Mouse (Mus musculus) midbrain, embryonic 13.5 days (tissue): ENCODE data around the gene Cbx1. TPM values are rescaled to one million over a fixed set of nuclear protein-coding genes. Genes with fewer than 3 reads are reported as not detected.

ENCODE experiments used
- ATAC-seq: fragments of 200-750 bp; cut with Nextera tagmentation; 2 replicates; pipeline ENCODE4 v1.8.0; 2017; ENCODE audit warnings: mild to moderate bottlenecking, moderate TSS enrichment, moderate library complexity
- H3K27ac ChIP-seq: fragments of 300-500 bp; sonication (generic); 2 replicates; pipeline ENCODE4 v1.5.1; 2015; ENCODE audit warnings: inconsistent platforms, mild to moderate bottlenecking, moderate library complexity
- H3K27me3 ChIP-seq: fragments of 300-500 bp; sonication (generic); 2 replicates; pipeline ENCODE4 v1.6.1; 2015; ENCODE audit warnings: mild to moderate bottlenecking, inconsistent platforms
- H3K36me3 ChIP-seq: fragments of 300-500 bp; sonication (generic); 2 replicates; pipeline ENCODE4 v1.6.1; 2015; ENCODE audit warnings: mild to moderate bottlenecking, inconsistent platforms
- H3K4me1 ChIP-seq: fragments of 300-500 bp; sonication (generic); replicated peaks from 2 replicates; pipeline ENCODE4 v1.6.1; 2015; ENCODE audit warnings: inconsistent platforms
- H3K4me2 ChIP-seq: fragments of 300-500 bp; sonication (generic); replicated peaks from 2 replicates; pipeline ENCODE4 v1.6.1; 2015; ENCODE audit warnings: moderate library complexity, mild to moderate bottlenecking, inconsistent platforms
- H3K4me3 ChIP-seq: fragments of 300-500 bp; sonication (generic); replicated peaks from 2 replicates; pipeline ENCODE4 v1.5.1; 2015; ENCODE audit warnings: mild to moderate bottlenecking, inconsistent platforms
- H3K9ac ChIP-seq: fragments of 300-500 bp; sonication (generic); replicated peaks from 2 replicates; pipeline ENCODE4 v1.6.1; 2015; ENCODE audit warnings: mild to moderate bottlenecking, inconsistent platforms
- H3K9me3 ChIP-seq: fragments of 300-500 bp; sonication (generic); 2 replicates; pipeline ENCODE4 v1.6.1; 2016; ENCODE audit warnings: mild to moderate bottlenecking, inconsistent platforms
- WGBS: fragments of 180-500 bp; shearing (Covaris S2); methylation state at CpG from one replicate; pipeline ENCODE4 v1.1.7; 2015; 5-methylcytosine and 5-hydroxymethylcytosine counted together
- polyA plus RNA-seq: library from polyadenylated mRNA; unstranded; fragments of >200 nt; fragmentation: Nextera tagmentation; extraction: Ambion mirVana; gene quantifications from 2 replicates; pipeline ENCODE4 v1.2.1, GENCODE M21; 2015

Gene Cbx1
- polyA plus RNA-seq, 1 experiment from 2014 or later = 130 TPM

DNA sequence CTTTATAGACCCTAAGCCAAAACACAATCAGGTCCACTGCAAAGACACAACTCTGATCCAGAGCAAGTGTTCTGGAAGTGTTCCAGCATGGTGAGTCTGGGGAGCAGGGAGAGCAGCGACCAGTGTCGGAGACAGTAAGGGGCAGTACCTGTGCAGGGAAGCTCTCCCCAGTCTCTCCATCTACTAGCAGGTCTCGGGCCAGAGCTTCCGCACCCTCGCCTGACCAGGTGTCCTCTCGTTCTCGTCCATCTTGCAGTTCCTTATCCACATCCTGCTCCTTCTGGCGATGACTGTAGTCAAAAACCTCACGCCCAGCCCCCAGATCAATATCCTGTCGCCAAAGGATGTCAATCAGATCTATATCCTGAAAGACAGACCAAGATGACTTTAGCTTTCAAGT, 33.0 kb downstream of the Cbx1 start:
- H3K9ac ChIP-seq = no peak overlapping the region
- no peak overlapping the region for H3K4me3 ChIP-seq
- no peak overlapping the region for H3K27ac ChIP-seq
- H3K4me2 ChIP-seq = no peak overlapping the region
- H3K4me1 ChIP-seq = peaks cover 44% of the 10 kb centered on the region
- H3K36me3 ChIP-seq = peaks cover 64% of the 10 kb centered on the region
- H3K9me3 ChIP-seq = no peaks in the 10 kb centered on the region
- H3K27me3 ChIP-seq = no peaks in the 10 kb centered on the region
- no peak for ATAC-seq
- WGBS = 94% methylated on average over 10 of the region's 10 CpGs

DNA sequence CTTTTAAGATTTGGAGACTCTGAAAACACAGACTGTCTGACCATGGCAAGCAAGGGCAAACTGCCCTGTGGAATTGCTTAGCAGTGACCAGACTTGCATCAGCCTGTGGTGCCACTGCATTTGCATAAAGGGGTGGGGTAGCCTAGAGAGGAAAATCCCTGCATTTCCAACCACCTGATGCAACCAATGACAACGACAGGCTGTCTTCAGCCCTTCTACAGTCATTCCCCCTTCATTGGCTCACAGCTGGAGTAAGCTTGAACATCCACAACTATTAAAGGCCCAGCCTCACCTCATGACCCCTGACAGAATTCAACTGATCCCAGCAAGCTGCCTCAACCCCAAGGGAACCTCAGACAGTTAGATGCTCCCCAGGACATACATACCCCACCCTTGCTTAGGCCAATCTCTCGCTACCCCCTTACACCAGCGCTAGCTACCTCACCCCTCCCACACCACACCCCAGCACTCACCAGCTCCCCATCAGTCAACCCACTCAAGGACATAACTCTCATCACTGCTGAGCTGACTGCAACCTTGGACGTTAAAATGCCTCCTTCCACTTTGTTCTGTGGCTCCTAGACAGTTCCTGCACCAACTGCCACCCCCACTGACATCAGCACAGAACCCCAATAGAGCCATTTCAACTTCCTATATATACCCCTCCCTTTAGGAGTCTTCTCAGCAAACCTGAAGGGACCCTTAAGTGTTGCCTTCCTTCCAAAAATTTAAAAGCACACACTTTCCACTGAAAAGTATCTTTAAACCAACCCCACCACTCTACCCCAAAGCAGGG, 33.9 kb downstream of the Cbx1 start:
- peaks cover 60% of the 10 kb centered on the region for H3K36me3 ChIP-seq
- WGBS = 34% methylated on average over 4 of the region's 4 CpGs
- peak overlapping the region; percentile 94 for H3K27ac ChIP-seq
- peaks cover 53% of the 10 kb centered on the region for H3K4me1 ChIP-seq
- no peak for ATAC-seq
- no peaks in the 10 kb centered on the region for H3K9me3 ChIP-seq
- no peaks in the 10 kb centered on the region for H3K27me3 ChIP-seq
- peak overlapping the region; percentile 73 for H3K9ac ChIP-seq
- peak overlapping the region; percentile 97 for H3K4me2 ChIP-seq
- H3K4me3 ChIP-seq = peak overlapping the region; percentile 49

DNA sequence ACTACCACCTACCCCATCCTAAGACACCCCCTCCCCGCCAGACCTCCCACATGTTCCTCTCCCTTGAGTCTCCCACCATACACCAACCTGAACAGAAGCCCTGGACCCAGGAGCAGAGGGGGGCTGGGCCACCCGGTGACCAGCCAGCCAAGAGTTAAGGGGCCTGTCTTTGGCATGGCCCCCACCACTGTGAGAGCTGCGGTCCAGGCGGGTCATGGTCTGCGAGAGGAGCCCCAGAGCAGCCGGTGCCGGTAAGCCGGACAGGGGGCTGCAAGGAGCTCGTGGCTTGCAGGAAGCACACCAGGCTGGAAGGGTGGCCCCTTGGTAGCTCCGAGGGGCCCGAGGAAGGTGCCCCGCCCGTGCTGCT, 34.5 kb downstream of the Cbx1 start:
- peak; percentile 19 for ATAC-seq
- H3K27me3 ChIP-seq = no peaks in the 10 kb centered on the region
- no peaks in the 10 kb centered on the region for H3K9me3 ChIP-seq
- H3K9ac ChIP-seq = peak overlapping the region; percentile 73
- H3K4me2 ChIP-seq = peak overlapping the region; percentile 97
- WGBS = 3% methylated on average over 13 of the region's 13 CpGs
- H3K36me3 ChIP-seq = peaks cover 54% of the 10 kb centered on the region
- H3K27ac ChIP-seq = peak overlapping the region; percentile 94
- H3K4me3 ChIP-seq = peak overlapping the region; percentile 49
- peaks cover 59% of the 10 kb centered on the region for H3K4me1 ChIP-seq

- Histone ChIP-seq H3K27me3 (no peaks in the 10 kb centered on the region), H3K4me1 (peaks cover 65% of the 10 kb centered on the region), H3K4me2 (peak overlapping the region; percentile 97), H3K4me3 (peak overlapping the region; percentile 49), H3K27ac (peak overlapping the region; percentile 94), H3K9me3 (no peaks in the 10 kb centered on the region), H3K9ac (peak overlapping the region; percentile 73), H3K36me3 (peaks cover 48% of the 10 kb centered on the region)
- under 1% methylated on average over 26 of the region's 26 CpGs for WGBS
- peak; percentile 93 for ATAC-seq
Measured at GRCm38 (mm10) chr11:96823880-96824782, 35.2 kb downstream of the Cbx1 start.

- Histone ChIP-seq H3K9me3 (no peaks in the 10 kb centered on the region), H3K4me3 (peak overlapping the region; percentile 49), H3K4me1 (peaks cover 66% of the 10 kb centered on the region), H3K4me2 (peak overlapping the region; percentile 97), H3K36me3 (peaks cover 39% of the 10 kb centered on the region), H3K27ac (peak overlapping the region; percentile 94), H3K27me3 (no peaks in the 10 kb centered on the region), H3K9ac (peak overlapping the region; percentile 63)
- no peak for ATAC-seq
- 37% methylated on average over 7 of the region's 7 CpGs for WGBS
Measured at GRCm38 (mm10) chr11:96824783-96825495, 36.0 kb downstream of the Cbx1 start.

DNA sequence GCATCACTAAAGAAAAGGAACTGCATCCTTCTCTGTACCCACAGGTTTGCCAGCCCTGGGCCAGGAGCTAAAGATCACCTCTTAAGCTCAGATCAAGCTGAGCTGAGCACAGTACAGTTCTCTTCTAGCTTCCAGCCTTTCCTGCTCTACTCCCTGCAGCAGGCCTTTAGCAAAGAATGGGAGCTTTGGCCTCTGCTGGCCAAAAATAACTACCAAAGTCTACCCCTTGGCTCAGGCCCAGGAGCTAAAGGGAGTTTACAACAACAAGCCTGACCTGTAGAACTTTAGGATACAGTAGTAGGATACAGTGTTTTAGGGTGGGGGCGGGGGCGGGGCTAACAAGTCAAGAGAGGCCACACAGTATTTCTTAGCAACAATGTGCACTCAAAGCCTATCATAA, 37.6 kb downstream of the Cbx1 start:
- 89% methylated on average over 2 of the region's 2 CpGs for WGBS

GRCm38 (mm10) chr11:96827062-96827581, 38.2 kb downstream of the Cbx1 start:
- H3K4me3 ChIP-seq = peak overlapping the region; percentile 2
- no peak overlapping the region for H3K27ac ChIP-seq
- H3K4me2 ChIP-seq = peak overlapping the region; percentile 97
- no peaks in the 10 kb centered on the region for H3K27me3 ChIP-seq
- no peak for ATAC-seq
- H3K9me3 ChIP-seq = no peaks in the 10 kb centered on the region
- whole genome bisulfite sequencing = 89% methylated on average over 12 of the region's 12 CpGs
- H3K4me1 ChIP-seq = peaks cover 71% of the 10 kb centered on the region
- H3K9ac ChIP-seq = peak overlapping the region; percentile 43; the same call in 1 of the 2 replicates
- H3K36me3 ChIP-seq = peaks cover 18% of the 10 kb centered on the region

More for the DNA sequence above, 37.6 kb downstream of the Cbx1 start:
- Histone ChIP-seq H3K27ac (0 out of 2 replicates have a peak overlapping the region, but pooled peaks have one; percentile 1), H3K36me3 (peaks cover 24% of the 10 kb centered on the region), H3K4me3 (peak overlapping the region; percentile 2), H3K9me3 (no peaks in the 10 kb centered on the region), H3K4me2 (peak overlapping the region; percentile 97), H3K27me3 (no peaks in the 10 kb centered on the region), H3K4me1 (peaks cover 71% of the 10 kb centered on the region), H3K9ac (peak overlapping the region; percentile 43)
- ATAC-seq = no peak

DNA sequence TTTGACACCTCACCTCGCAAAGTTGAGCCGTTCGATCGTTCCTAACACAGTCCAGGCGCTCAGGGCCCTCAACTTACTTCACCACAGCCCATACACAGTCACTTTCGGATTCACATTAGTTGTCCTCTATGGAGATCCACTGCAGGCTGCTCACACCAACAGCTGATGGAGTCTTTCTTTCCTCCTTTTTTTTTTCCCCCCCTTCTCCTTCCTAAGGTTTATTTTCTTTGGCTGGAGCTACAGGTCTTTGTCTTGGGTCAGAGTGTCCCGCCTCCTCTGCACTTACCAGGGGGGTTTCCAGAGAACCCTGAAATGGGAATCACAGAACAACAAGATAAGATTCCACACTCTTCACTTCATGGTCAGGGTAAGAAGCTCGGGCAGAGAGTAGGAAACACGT, 39.0 kb downstream of the Cbx1 start:
- 83% methylated on average over 9 of the region's 9 CpGs for WGBS
- ATAC-seq = no peak
- Histone ChIP-seq H3K4me2 (peak overlapping the region; percentile 97), H3K4me3 (no peak overlapping the region; the same call in 1 of the 2 replicates), H3K9ac (peak overlapping the region; percentile 28; the same call in 1 of the 2 replicates), H3K27me3 (no peaks in the 10 kb centered on the region), H3K27ac (no peak overlapping the region), H3K36me3 (peaks cover 16% of the 10 kb centered on the region), H3K4me1 (peaks cover 65% of the 10 kb centered on the region), H3K9me3 (no peaks in the 10 kb centered on the region)

GRCm38 (mm10) chr11:96828881-96829280, 40.0 kb downstream of the Cbx1 start:
- peak overlapping the region; percentile 74 for H3K4me3 ChIP-seq
- peak overlapping the region; percentile 83 for H3K4me2 ChIP-seq
- 0 out of 2 replicates have a peak, but pooled peaks cover 2% of the 10 kb centered on the region for H3K27me3 ChIP-seq
- peak overlapping the region; percentile 91 for H3K9ac ChIP-seq
- no peaks in the 10 kb centered on the region for H3K9me3 ChIP-seq
- peak overlapping the region; percentile 93 for H3K27ac ChIP-seq
- peaks cover 16% of the 10 kb centered on the region for H3K36me3 ChIP-seq
- WGBS = 16% methylated on average over 10 of the region's 10 CpGs
- peaks cover 56% of the 10 kb centered on the region for H3K4me1 ChIP-seq
- ATAC-seq = no peak

DNA sequence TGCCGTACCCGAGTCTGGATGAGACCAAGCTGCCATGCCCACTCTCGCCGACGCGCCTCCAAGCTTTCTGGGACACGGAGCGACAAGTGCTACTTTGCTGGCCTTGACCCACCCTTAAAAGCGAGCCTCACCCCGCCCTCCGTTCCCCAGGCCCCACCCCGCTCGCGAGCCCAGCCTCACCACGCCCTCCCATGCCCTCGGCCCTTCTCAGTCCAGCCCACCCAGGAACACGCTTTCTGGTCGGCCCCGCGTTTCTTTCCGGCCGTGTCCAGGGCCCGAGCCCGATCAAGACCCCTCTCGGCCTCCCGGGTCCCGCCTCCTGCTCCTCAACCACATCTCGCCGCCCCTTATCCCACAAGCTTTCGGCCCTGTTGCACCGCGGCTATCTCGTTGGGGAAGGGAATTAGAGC, 40.5 kb downstream of the Cbx1 start:
- WGBS = under 1% methylated on average over 33 of the region's 33 CpGs
- H3K4me1 ChIP-seq = peaks cover 52% of the 10 kb centered on the region
- H3K36me3 ChIP-seq = peaks cover 16% of the 10 kb centered on the region
- peak; percentile 49 for ATAC-seq
- H3K27me3 ChIP-seq = 0 out of 2 replicates have a peak, but pooled peaks cover 3% of the 10 kb centered on the region
- peak overlapping the region; percentile 93 for H3K27ac ChIP-seq
- no peaks in the 10 kb centered on the region for H3K9me3 ChIP-seq
- H3K4me2 ChIP-seq = peak overlapping the region; percentile 83
- peak overlapping the region; percentile 91 for H3K9ac ChIP-seq
- peak overlapping the region; percentile 74 for H3K4me3 ChIP-seq

GRCm38 (mm10) chr11:96829813-96830538, 41.0 kb downstream of the Cbx1 start, which contains the start of gene Nfe2l1:
Gene Nfe2l1 (minus strand): TSS chr11:96829968.
- peak within 1 kb of the TSS; percentile 83 for H3K4me2 ChIP-seq
- peak; percentile 99 for ATAC-seq
- under 1% methylated on average over 51 of the region's 51 CpGs for whole genome bisulfite sequencing

More at GRCm38 (mm10) chr11:96829813-96830538, 41.0 kb downstream of the Cbx1 start, which contains the start of gene Nfe2l1:
- H3K4me1 ChIP-seq = peaks cover 47% of the 10 kb centered on the region
- no peaks in the 10 kb centered on the region for H3K9me3 ChIP-seq
- H3K27ac ChIP-seq = peak within 1 kb of the TSS; percentile 93
- peak within 1 kb of the TSS; percentile 74 for H3K4me3 ChIP-seq
- peak within 1 kb of the TSS; percentile 91 for H3K9ac ChIP-seq
- 0 out of 2 replicates have a peak, but pooled peaks cover 3% of the 10 kb centered on the region for H3K27me3 ChIP-seq
- H3K36me3 ChIP-seq = peaks cover 16% of the 10 kb centered on the region
